Mouse (Mus musculus) megakaryocyte-erythroid progenitor cell, adult 5 weeks (primary cell): ENCODE data around the gene Oog1. TPM values are rescaled to one million over a fixed set of nuclear protein-coding genes. Genes with fewer than 3 reads are reported as not detected.

Experiments
- polyA plus RNA-seq: library from polyadenylated mRNA; stranded (reverse); fragments of >175 nt; gene quantifications from 2 replicates; pipeline ENCODE4 v1.2.3, GENCODE M21; 2012

Gene Oog1
- polyA plus RNA-seq, result not detected in 2 replicates

GRCm38 (mm10) chr12:87602388-87602787, at the start of gene Oog1:
Oog1 (plus strand) TSS chr12:87602688.

GRCm38 (mm10) chr12:87618569-87618968, 16.1 kb downstream of the Oog1 start, which contains the start of gene Gm4027:
Gm4027 (plus strand) TSS chr12:87618869.

GRCm38 (mm10) chr12:87644520-87644919, 42.0 kb downstream of the Oog1 start, which contains the start of gene Gm16381:
Gm16381 (minus strand) TSS chr12:87644620.

Other genes with a start within 250 kb of the Oog1 start
- 55.5 and 69.3 TPM in 2 replicates for gene Sptlc2, start 214.3 kb upstream of the Oog1 start, polyA plus RNA-seq
- gene Slirp, start 158.8 kb upstream of the Oog1 start, polyA plus RNA-seq, result 2.4 TPM in 2 replicates
- gene Alkbh1, start 158.7 kb upstream of the Oog1 start, polyA plus RNA-seq, result 33.0 and 33.2 TPM in 2 replicates
- gene Snw1, start 130.4 kb upstream of the Oog1 start, polyA plus RNA-seq, result 19.4 and 22.2 TPM in 2 replicates
- gene Gm5788, start 108.0 kb upstream of the Oog1 start, polyA plus RNA-seq, result not detected in 2 replicates
- gene Gm8300, start 88.4 kb upstream of the Oog1 start, polyA plus RNA-seq, result not detected in 2 replicates
- not detected in 2 replicates for gene Gm4027, start 16.2 kb downstream of the Oog1 start, polyA plus RNA-seq
- not detected in 2 replicates for gene Gm16381, start 41.9 kb downstream of the Oog1 start, polyA plus RNA-seq
- not detected in 2 replicates for gene Gm21319, start 173.1 kb downstream of the Oog1 start, polyA plus RNA-seq
- gene Gm21936, start 192.8 kb downstream of the Oog1 start, polyA plus RNA-seq, result not detected in 2 replicates
- gene BB287469, start 213.9 kb downstream of the Oog1 start, polyA plus RNA-seq, result not detected in 2 replicates
- not detected in 2 replicates for gene Gm2001, start 239.7 kb downstream of the Oog1 start, polyA plus RNA-seq